Mouse (Mus musculus): Measurements from ENCODE around the gene Zfp11. TPM values are rescaled to one million over a fixed set of nuclear protein-coding genes. Genes with fewer than 3 reads are reported as not detected.

Zfp11 gene
- polyA plus RNA-seq, 1 experiment from 2014 or later = 7.5 TPM

Other genes starting within 250 kb of the Zfp11 start
- 42.8 and 57.3 TPM in 2 replicates for gene Sfswap, start 168.9 kb downstream of the Zfp11 start, polyA plus RNA-seq (2015; fragmentation: Nextera tagmentation; extraction: Ambion mirVana)
- gene Mmp17, start 85.9 kb downstream of the Zfp11 start, polyA plus RNA-seq (2015; fragmentation: Nextera tagmentation; extraction: Ambion mirVana) = 5.3 and 6.5 TPM in 2 replicates
- not detected in 2 replicates for gene Sept14, start 38.4 kb upstream of the Zfp11 start, polyA plus RNA-seq (2015; fragmentation: Nextera tagmentation; extraction: Ambion mirVana)
- gene Mrps17, start 45.4 kb upstream of the Zfp11 start, polyA plus RNA-seq (2015; fragmentation: Nextera tagmentation; extraction: Ambion mirVana) = 164 and 178 TPM in 2 replicates
- 86.6 and 91.8 TPM in 2 replicates for gene Nipsnap2, start 55.0 kb upstream of the Zfp11 start, polyA plus RNA-seq (2015; fragmentation: Nextera tagmentation; extraction: Ambion mirVana)
- gene Psph, start 117.3 kb upstream of the Zfp11 start, polyA plus RNA-seq (2015; fragmentation: Nextera tagmentation; extraction: Ambion mirVana) = 30.9 and 35.2 TPM in 2 replicates
- 37.9 and 45.8 TPM in 2 replicates for gene Sumf2, start 176.9 kb upstream of the Zfp11 start, polyA plus RNA-seq (2015; fragmentation: Nextera tagmentation; extraction: Ambion mirVana)
- gene Chchd2, start 217.4 kb upstream of the Zfp11 start, polyA plus RNA-seq (2015; fragmentation: Nextera tagmentation; extraction: Ambion mirVana) = 916 and 967 TPM in 2 replicates
- 12.9 and 13.3 TPM in 2 replicates for gene Zbed5, start 225.6 kb upstream of the Zfp11 start, polyA plus RNA-seq (2015; fragmentation: Nextera tagmentation; extraction: Ambion mirVana)
- gene Phkg1, start 228.4 kb upstream of the Zfp11 start, polyA plus RNA-seq (2015; fragmentation: Nextera tagmentation; extraction: Ambion mirVana) = 0.32 and 0.33 TPM in 2 replicates
- gene Nupr1l, start 238.4 kb upstream of the Zfp11 start, polyA plus RNA-seq (2015; fragmentation: Nextera tagmentation; extraction: Ambion mirVana) = 4.9 and 6.1 TPM in 2 replicates